Mouse (Mus musculus) neural tube, embryonic 15.5 days (tissue): ENCODE measurements around the gene Tceal8. TPM values are rescaled to one million over a fixed set of nuclear protein-coding genes. Genes with fewer than 3 reads are reported as not detected.

ENCODE experiments used
- microRNA-seq: library from miRNA; unstranded; fragments of <30 nt; microRNA quantifications from one replicate; pipeline ENCODE4, GENCODE M21; 2017
- polyA plus RNA-seq: library from polyadenylated mRNA; unstranded; fragments of >200 nt; fragmentation: Nextera tagmentation; extraction: Ambion mirVana; gene quantifications from 2 replicates; pipeline ENCODE4 v1.2.1, GENCODE M21; 2015

Gene Tceal8
- polyA plus RNA-seq, 1 experiment from 2014 or later: 118 TPM

Small RNA genes within 50 kb of the gene (microRNA-seq; reads per million reads assigned to microRNA genes)
- not detected for gene Mir6383

Other genes starting within 250 kb of the Tceal8 start
- gene Arxes2, start 178.5 kb downstream of the Tceal8 start, polyA plus RNA-seq: 244 and 276 TPM in 2 replicates
- 137 and 163 TPM in 2 replicates for gene Arxes1, start 139.0 kb downstream of the Tceal8 start, polyA plus RNA-seq
- 664 and 773 TPM in 2 replicates for gene Bex2, start 104.1 kb downstream of the Tceal8 start, polyA plus RNA-seq
- not detected in 2 replicates for gene Nxf3, start 87.1 kb downstream of the Tceal8 start, polyA plus RNA-seq
- gene Bex4, start 33.3 kb downstream of the Tceal8 start, polyA plus RNA-seq: 127 and 144 TPM in 2 replicates
- 37.1 and 41.2 TPM in 2 replicates for gene Tceal5, start 31.5 kb upstream of the Tceal8 start, polyA plus RNA-seq
- 11.2 and 20.3 TPM in 2 replicates for gene Tceal7, start 42.4 kb upstream of the Tceal8 start, polyA plus RNA-seq
- 267 and 283 TPM in 2 replicates for gene Bex1, start 43.2 kb upstream of the Tceal8 start, polyA plus RNA-seq
- 252 and 274 TPM in 2 replicates for gene Tceal9, start 72.7 kb upstream of the Tceal8 start, polyA plus RNA-seq
- gene Bex3, start 97.9 kb upstream of the Tceal8 start, polyA plus RNA-seq: 733 and 798 TPM in 2 replicates